Mouse (Mus musculus) liver, embryonic 15.5 days (tissue): ENCODE results near the gene Cep72. TPM values are rescaled to one million over a fixed set of nuclear protein-coding genes. Genes with fewer than 3 reads are reported as not detected.
"Not testable (repeated sequence)": the region's sequence is repeated elsewhere in the genome, so short reads cannot be mapped to it uniquely, and the experiment has no call there.

Experiments
- ATAC-seq: fragments of 200-750 bp; cut with Nextera tagmentation; 2 replicates; pipeline ENCODE4 v1.8.0; 2017; ENCODE audit warnings: moderate number of reproducible peaks, mild to moderate bottlenecking, moderate library complexity; ENCODE audit not compliant: insufficient read depth
- H3K27ac ChIP-seq: fragments of 300-500 bp; sonication (generic); replicated peaks from 2 replicates; pipeline ENCODE4 v1.5.1; 2015; ENCODE audit warnings: mild to moderate bottlenecking, inconsistent platforms
- H3K27me3 ChIP-seq: fragments of 300-500 bp; sonication (generic); 2 replicates; pipeline ENCODE4 v1.6.1; 2015; ENCODE audit warnings: mild to moderate bottlenecking, inconsistent platforms
- H3K36me3 ChIP-seq: fragments of 300-500 bp; sonication (generic); replicated peaks from 2 replicates; pipeline ENCODE4 v1.6.1; 2015; ENCODE audit warnings: moderate library complexity, mild to moderate bottlenecking, inconsistent platforms
- H3K4me1 ChIP-seq: fragments of 300-500 bp; sonication (generic); replicated peaks from 2 replicates; pipeline ENCODE4 v1.6.1; 2015; ENCODE audit warnings: inconsistent platforms
- H3K4me2 ChIP-seq: fragments of 300-500 bp; sonication (generic); 2 replicates; pipeline ENCODE4 v1.6.1; 2015; ENCODE audit warnings: moderate library complexity, mild to moderate bottlenecking, inconsistent platforms
- H3K4me3 ChIP-seq: fragments of 300-500 bp; sonication (generic); replicated peaks from 2 replicates; pipeline ENCODE4 v1.5.1; 2015; ENCODE audit warnings: mild to moderate bottlenecking, inconsistent platforms
- H3K9ac ChIP-seq: fragments of 300-500 bp; sonication (generic); 2 replicates; pipeline ENCODE4 v1.6.1; 2015; ENCODE audit warnings: moderate library complexity, mild to moderate bottlenecking, inconsistent platforms
- H3K9me3 ChIP-seq: fragments of 300-500 bp; sonication (generic); replicated peaks from 2 replicates; pipeline ENCODE4 v1.6.1; 2016; ENCODE audit warnings: inconsistent platforms
- WGBS: fragments of 180-500 bp; shearing (Covaris S2); methylation state at CpG from one replicate; pipeline ENCODE4 v1.1.7; 2015; ENCODE audit warnings: mixed read lengths; ENCODE audit not compliant: insufficient replicate concordance; 5-methylcytosine and 5-hydroxymethylcytosine counted together
- polyA plus RNA-seq: library from polyadenylated mRNA; unstranded; fragments of >200 nt; fragmentation: Nextera tagmentation; extraction: Ambion mirVana; gene quantifications from 2 replicates; pipeline ENCODE4 v1.2.1, GENCODE M21; 2015

Gene Cep72
- polyA plus RNA-seq, 1 experiment from 2014 or later: 6.8 TPM

DNA sequence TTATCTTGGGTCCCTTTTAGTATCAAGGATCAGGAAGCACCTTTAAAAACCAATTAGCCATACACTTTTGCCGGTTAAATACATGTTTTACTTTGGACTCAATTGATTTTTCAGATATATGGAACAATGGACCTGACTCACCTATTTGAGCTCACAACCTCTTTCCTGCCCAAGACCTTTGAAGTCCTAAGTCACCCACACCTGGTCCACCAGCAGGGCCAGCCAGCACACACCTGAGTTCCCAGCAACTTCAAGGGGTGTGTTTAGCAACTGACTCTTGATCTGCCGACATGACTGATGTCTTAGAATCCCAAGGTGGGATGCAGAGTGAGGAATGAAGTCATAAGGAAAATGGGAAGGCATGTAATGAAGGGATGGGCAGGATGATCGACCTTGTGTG, 9.6 kb upstream of the Cep72 start:
- 55% methylated on average over 3 of the region's 3 CpGs for WGBS
- ATAC-seq: no peak
- Histone ChIP-seq H3K4me3 (no peak overlapping the region), H3K4me1 (peaks cover 22% of the 10 kb centered on the region), H3K9me3 (no peaks in the 10 kb centered on the region), H3K27me3 (peaks cover 18% of the 10 kb centered on the region; the same call in 1 of the 2 replicates), H3K36me3 (no peaks in the 10 kb centered on the region), H3K9ac (no peak overlapping the region), H3K27ac (peak overlapping the region; percentile 48; the same call in 1 of the 2 replicates), H3K4me2 (peak overlapping the region; percentile 42)

DNA sequence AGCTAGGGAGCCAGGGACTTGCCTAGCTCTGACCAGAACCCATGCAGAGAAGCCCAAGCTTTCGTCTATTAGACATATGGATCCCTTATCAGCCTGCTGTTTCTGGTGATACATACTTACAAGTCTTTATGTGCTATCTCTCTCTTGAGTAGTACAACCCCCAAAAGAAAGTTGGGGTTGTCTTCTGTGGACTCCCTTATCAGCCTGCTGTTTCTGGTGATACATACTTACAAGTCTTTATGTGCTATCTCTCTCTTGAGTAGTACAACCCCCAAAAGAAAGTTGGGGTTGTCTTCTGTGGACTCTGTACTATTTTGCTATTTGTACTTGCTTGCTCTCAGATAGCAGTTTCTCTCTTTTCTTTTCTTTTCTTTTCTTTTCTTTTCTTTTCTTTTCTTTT, 9.1 kb upstream of the Cep72 start:
- H3K9ac ChIP-seq, H3K4me3 ChIP-seq, H3K9me3 ChIP-seq, H3K36me3 ChIP-seq: not testable (repeated sequence)
- ATAC-seq: peak; percentile 91
- WGBS: 6% methylated on average over 1 of the region's 1 CpGs
- peak overlapping the region; percentile 69 for H3K27ac ChIP-seq
- H3K4me1 ChIP-seq: peaks cover 27% of the 10 kb centered on the region
- peaks cover 16% of the 10 kb centered on the region; the same call in 1 of the 2 replicates for H3K27me3 ChIP-seq
- H3K4me2 ChIP-seq: 0 out of 2 replicates have a peak overlapping the region, but pooled peaks have one; percentile 18

DNA sequence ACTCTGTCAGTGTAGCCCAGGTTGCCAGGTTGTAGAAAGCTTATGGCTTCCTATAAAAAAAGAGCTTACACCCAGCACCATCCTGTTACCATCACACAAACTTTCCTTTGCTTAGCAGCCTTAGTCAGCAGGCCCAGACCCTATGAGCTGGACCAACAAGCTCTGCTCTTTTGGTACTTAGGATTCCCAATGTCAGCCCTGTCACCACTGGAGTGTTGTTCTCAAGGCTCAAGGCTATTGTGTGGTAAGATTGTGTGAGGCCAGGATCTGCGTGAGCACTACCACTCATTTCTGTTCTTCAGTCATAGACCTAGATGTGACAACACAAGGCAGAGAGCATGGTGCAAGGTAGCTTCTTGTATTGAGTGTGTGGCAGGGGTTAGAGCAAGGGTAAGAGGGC, 4.5 kb upstream of the Cep72 start:
- H3K4me1 ChIP-seq: peaks cover 47% of the 10 kb centered on the region
- WGBS: 88% methylated on average over 1 of the region's 1 CpGs

DNA sequence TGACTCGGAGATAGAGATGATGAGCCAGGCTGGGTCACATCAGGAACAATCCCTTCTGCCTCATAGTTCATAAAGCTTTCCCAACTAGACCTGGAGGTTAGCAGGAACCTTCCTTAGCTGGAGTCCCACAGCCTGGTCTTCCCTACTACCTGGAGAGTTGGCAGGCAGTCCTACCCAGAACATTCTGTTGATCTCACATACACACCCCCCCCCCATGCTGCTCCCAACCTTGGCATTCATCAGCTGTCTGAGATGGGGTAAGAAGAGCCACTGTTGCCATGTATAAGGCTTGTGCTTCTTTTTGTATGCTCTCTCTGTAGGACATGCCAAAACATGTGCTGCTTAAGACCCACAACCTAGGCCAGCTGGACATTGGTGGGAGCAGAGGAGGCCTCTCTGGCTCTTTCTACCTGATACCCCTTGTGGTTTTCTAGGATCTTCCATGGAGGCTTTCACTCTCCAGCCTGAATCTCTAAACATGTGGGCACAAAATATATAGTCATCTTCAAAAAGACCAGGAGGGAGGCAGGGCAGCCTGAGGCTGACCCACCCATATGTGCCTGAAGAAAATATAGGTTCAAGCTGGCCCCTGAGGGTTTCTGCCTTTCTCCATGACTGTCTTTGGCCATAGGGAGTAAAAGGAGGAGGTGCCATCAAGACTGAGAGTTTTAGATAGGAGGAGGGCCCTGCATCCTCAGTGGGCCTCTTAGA, 1.4 kb upstream of the Cep72 start:
- WGBS: 68% methylated on average over 1 of the region's 1 CpGs
- H3K27me3 ChIP-seq: no peaks in the 10 kb centered on the region
- ATAC-seq: no peak

More for the DNA sequence above, 4.5 kb upstream of the Cep72 start:
- Histone ChIP-seq H3K4me2 (no peak overlapping the region), H3K4me3 (no peak overlapping the region), H3K9me3 (no peaks in the 10 kb centered on the region), H3K27me3 (no peaks in the 10 kb centered on the region), H3K9ac (no peak overlapping the region), H3K27ac (peak overlapping the region; percentile 6; the same call in 1 of the 2 replicates), H3K36me3 (no peaks in the 10 kb centered on the region)
- ATAC-seq: no peak

DNA sequence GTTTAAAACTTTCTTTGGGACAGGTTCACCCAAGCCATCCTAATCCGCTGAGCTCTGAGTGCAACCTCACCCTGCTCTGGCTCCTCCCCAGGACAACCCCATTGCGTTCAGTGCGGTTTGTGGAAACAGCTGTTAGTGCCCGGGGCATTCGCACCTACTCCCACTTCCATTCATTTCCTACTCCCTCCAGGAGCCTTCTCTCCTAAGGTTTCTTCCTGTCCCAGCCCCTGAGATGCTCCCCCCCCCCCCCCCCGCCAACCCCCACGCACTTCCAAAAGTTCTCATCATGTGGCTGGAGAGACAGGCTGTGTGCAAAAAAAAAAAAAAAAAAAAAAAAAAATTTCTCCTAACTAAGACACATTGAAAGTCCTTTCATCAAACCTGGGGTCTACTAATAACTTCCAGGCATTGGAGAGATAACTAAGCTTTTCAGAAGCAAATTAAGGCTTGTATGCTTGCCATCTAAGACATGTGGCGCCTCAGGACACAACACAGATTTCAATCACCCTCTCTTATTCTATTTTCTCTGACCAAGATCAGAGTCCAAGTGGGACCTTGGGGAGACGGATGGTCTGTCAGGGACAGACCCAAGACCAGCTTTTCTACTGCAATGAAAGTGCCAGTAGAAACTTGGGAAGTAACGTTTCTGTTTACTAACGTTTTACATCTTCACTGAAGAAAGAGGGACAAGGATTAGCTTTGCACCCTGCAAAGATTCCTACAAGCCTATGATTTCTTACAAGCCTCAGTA, 454 bp upstream of the Cep72 start:
- Histone ChIP-seq H3K9me3 (no peaks in the 10 kb centered on the region), H3K27me3 (no peaks in the 10 kb centered on the region), H3K27ac (peak overlapping the region; percentile 85), H3K4me1 (peaks cover 44% of the 10 kb centered on the region), H3K4me2 (peak overlapping the region; percentile 66), H3K9ac (peak overlapping the region; percentile 86; the same call in 1 of the 2 replicates), H3K36me3 (peaks cover 7% of the 10 kb centered on the region), H3K4me3 (peak overlapping the region; percentile 78)
- 27% methylated on average over 11 of the region's 11 CpGs for WGBS
- ATAC-seq: peak; percentile 98; the same call in 1 of the 2 replicates

More for the DNA sequence above, 1.4 kb upstream of the Cep72 start:
- no peaks in the 10 kb centered on the region for H3K36me3 ChIP-seq
- no peak overlapping the region for H3K9ac ChIP-seq
- no peak overlapping the region for H3K4me3 ChIP-seq
- H3K27ac ChIP-seq: no peak overlapping the region
- peaks cover 44% of the 10 kb centered on the region for H3K4me1 ChIP-seq
- H3K4me2 ChIP-seq: no peak overlapping the region
- H3K9me3 ChIP-seq: no peaks in the 10 kb centered on the region

DNA sequence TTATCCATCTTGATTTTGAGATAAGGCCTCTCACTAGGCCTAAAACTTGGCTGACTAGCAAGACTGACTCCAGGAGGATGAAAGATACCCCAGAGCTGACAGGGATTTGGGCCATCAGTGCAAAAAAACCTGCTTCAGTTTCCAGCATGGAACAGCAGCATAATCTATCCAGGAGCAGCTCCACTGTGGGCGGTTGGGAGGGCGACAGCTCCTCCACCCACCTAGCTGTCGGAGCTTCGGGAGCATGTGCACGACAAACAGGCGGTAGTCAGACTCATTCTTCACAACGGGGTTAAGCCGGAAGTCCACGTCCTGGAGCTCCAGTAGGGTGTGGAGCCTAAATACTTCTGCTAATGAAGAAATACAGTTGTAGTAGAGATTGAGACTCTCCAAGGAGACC, 4.0 kb downstream of the Cep72 start:
- Histone ChIP-seq H3K27ac (no peak overlapping the region), H3K9ac (no peak overlapping the region), H3K4me1 (peaks cover 17% of the 10 kb centered on the region), H3K9me3 (no peaks in the 10 kb centered on the region), H3K36me3 (peaks cover 14% of the 10 kb centered on the region), H3K27me3 (no peaks in the 10 kb centered on the region), H3K4me3 (no peak overlapping the region), H3K4me2 (no peak overlapping the region)
- ATAC-seq: no peak
- 92% methylated on average over 9 of the region's 9 CpGs for WGBS

DNA sequence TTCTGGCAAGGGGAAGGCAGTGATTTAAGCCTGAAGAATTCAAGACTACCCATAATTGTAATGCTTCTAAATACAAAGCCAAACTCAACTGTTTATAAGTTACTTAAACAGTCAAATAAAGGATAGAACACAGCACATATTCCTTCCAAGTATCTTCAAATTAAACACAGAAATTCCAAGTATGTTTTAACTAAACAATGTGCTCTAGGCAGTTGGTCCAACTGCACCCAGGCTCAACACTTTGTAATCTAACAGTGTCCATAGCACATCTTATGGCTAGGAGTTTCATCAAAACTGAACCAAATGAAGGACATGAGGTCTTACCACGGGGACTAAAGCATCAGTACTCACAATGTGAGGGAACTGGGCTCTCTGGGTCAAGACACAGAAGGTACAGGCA, 5.9 kb downstream of the Cep72 start:
- no peak overlapping the region for H3K9ac ChIP-seq
- no peak overlapping the region for H3K4me2 ChIP-seq
- no peak overlapping the region for H3K4me3 ChIP-seq
- 61% methylated on average over 1 of the region's 1 CpGs for WGBS
- H3K27ac ChIP-seq: no peak overlapping the region
- H3K4me1 ChIP-seq: peaks cover 7% of the 10 kb centered on the region
- no peaks in the 10 kb centered on the region for H3K27me3 ChIP-seq
- no peaks in the 10 kb centered on the region for H3K9me3 ChIP-seq
- peaks cover 19% of the 10 kb centered on the region for H3K36me3 ChIP-seq
- no peak for ATAC-seq

DNA sequence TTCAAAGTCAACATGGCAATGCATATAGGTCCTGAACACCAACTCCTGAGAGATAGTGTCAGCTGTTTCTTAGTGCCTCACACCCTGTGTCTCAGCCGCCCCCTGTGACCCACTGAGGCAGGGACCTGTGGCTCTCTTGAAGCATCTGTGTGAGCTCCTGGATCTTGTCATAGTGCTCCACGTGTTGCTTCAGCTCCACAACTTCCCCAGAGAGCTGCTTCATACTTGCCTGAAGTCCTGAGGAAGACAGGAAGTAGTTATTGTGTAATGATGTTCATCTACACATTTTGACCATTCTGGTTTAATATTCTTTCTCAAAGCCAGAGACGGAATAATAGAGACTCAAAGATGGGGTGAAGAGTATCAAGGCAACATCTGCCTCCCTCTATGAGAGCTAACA, 22.2 kb downstream of the Cep72 start:
- H3K9ac ChIP-seq: no peak overlapping the region
- ATAC-seq: no peak
- peaks cover 46% of the 10 kb centered on the region for H3K36me3 ChIP-seq
- H3K9me3 ChIP-seq: no peaks in the 10 kb centered on the region
- no peak overlapping the region for H3K4me2 ChIP-seq
- no peak overlapping the region for H3K27ac ChIP-seq
- H3K27me3 ChIP-seq: no peaks in the 10 kb centered on the region
- 63% methylated on average over 3 of the region's 3 CpGs for WGBS
- no peak overlapping the region for H3K4me3 ChIP-seq
- no peaks in the 10 kb centered on the region for H3K4me1 ChIP-seq

DNA sequence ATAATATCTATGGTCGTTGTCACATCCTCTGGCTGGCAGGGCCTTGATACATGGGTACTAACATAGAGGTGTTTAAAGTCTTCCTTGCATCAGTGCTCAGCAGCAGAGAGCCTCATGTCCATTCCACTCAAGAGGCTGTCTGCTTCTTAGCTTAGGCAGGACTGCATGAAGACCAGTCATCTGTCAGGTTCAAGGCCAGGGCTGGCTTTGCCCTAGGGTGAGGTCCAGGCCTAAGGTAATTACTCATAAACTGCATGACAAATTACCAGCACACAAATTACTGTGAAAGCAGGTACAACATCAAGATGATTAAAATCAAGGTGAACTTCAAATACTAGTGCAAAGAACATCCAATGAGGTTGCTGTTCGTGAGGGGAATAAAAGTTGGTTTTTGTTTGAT, 26.3 kb downstream of the Cep72 start:
- H3K9me3 ChIP-seq: no peaks in the 10 kb centered on the region
- WGBS: 77% methylated on average over 2 of the region's 2 CpGs
- ATAC-seq: no peak
- no peak overlapping the region for H3K4me3 ChIP-seq
- H3K27me3 ChIP-seq: no peaks in the 10 kb centered on the region
- H3K9ac ChIP-seq: no peak overlapping the region
- H3K36me3 ChIP-seq: peaks cover 26% of the 10 kb centered on the region
- H3K4me1 ChIP-seq: no peaks in the 10 kb centered on the region
- no peak overlapping the region for H3K27ac ChIP-seq
- no peak overlapping the region for H3K4me2 ChIP-seq

DNA sequence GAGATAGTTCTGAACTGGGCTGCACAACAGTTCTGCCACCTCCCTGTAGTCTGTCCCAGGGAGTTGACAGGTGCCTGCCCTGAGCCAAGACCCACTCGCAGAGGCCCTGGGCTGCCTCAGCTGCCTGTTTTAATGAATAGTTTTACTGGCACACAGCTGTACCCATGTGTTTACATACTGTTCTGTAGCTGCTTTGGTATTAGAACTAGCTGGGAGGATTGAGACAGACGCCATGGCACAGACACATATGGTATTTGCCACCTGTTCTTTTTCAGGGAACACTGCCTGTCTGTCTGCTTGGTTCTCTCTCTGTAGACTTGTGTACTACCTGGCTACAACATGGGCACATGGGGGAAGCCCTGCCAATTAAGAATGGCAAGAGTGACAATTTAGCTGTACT, 27.3 kb downstream of the Cep72 start:
- Histone ChIP-seq H3K36me3 (peaks cover 20% of the 10 kb centered on the region), H3K9ac (no peak overlapping the region), H3K27ac (no peak overlapping the region), H3K27me3 (no peaks in the 10 kb centered on the region), H3K4me3 (no peak overlapping the region), H3K4me1 (no peaks in the 10 kb centered on the region), H3K9me3 (no peaks in the 10 kb centered on the region), H3K4me2 (no peak overlapping the region)
- no peak for ATAC-seq
- WGBS: 76% methylated on average over 2 of the region's 2 CpGs

DNA sequence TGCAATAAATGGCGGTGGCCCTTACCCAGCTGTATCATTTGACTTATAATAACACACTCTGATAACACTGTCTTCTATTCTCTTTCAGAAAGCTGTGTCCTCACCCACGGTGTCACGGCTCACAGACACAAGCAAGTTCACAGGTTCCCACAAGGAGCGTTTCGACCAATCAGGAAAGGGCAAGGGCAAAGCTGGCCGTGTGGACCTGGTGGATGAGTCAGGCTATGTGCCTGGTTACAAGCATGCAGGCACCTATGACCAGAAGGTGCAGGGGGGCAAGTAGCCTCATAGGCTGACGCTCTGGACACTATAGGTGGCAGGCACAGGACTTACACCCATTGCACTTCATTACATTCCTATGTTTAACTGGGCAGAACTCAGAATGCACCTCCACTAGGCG, 31.0 kb downstream of the Cep72 start:
- Histone ChIP-seq H3K27me3 (no peaks in the 10 kb centered on the region), H3K36me3 (peaks cover 3% of the 10 kb centered on the region; the same call in 1 of the 2 replicates), H3K4me2 (no peak overlapping the region), H3K9me3 (no peaks in the 10 kb centered on the region), H3K27ac (no peak overlapping the region), H3K4me1 (no peaks in the 10 kb centered on the region; the same call in 1 of the 2 replicates), H3K9ac (no peak overlapping the region), H3K4me3 (no peak overlapping the region)
- ATAC-seq: no peak
- 75% methylated on average over 8 of the region's 8 CpGs for WGBS
